Mouse (Mus musculus): Measurements from ENCODE around the gene Crk. TPM values are rescaled to one million over a fixed set of nuclear protein-coding genes. Genes with fewer than 3 reads are reported as not detected.

The Crk gene
- polyA plus RNA-seq, 1 experiment from 2014 or later, result 35.0 TPM

DNA sequence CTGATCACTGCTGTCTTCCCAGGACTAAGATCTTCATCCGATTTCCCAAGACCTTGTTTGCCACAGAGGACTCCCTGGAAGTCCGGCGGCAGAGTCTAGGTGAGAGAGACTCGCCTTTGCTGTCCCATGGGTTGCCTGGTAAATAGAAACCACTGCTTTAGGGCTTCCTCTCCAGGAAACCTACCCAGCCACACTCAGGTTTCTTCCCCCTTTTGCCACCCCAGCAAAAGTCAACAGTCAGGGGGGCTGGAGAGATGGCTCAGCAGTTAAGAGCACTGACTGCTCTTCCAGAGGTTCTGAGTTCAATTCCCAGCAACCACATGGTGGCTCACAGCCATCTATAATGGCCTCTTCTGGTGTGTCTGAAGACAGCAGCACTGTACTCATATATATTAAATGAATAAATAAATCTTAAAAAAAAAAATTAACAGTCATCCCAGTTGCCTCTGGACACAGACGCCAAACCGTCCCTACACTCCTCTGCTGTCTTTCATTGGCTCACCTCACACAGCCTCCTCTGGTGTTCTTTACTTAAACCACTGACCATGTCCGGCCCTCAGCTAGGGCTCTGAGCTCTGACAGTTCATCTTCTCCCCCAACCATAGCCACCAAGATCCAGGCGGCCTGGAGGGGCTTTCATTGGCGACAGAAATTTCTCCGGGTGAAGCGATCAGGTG lies 9.7 kb upstream of the Crk start:
- peaks cover 87% of the 10 kb centered on the region for H3K36me3 ChIP-seq (replicated peaks; ENCODE audit: insufficient read depth, low read length)
- no peak for ATAC-seq

DNA sequence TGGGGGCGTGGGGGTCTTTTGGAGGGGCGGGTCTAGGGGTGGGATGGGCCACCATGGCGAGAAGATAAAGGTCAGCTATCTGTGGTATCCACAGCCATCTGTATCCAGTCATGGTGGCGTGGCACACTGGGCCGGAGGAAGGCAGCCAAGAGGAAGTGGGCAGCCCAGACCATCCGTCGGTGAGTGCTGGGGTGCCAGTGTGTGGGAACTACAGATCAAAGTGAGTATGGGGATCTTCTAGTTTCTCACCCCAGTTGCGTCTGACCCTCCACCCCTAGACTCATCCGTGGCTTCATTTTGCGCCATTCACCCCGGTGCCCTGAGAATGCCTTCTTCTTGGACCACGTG lies 9.2 kb upstream of the Crk start:
- no peak for TF ChIP-seq CTCF (IDR thresholded peaks at IDR 0.05; ENCODE audit: low read depth)
- TF ChIP-seq EP300 (IDR thresholded peaks at IDR 0.05; ENCODE audit: low read depth), result no peak
- Histone ChIP-seq H3K9ac (replicated peaks) (no peak overlapping the region), H3K4me1 (ENCODE audit: insufficient read depth) (no peaks in the 10 kb centered on the region), H3K4me3 (ENCODE audit: low read depth, low read length) (no peak overlapping the region), H3K9me3 (ENCODE audit: low read length) (no peaks in the 10 kb centered on the region), H3K27me3 (ENCODE audit: insufficient read depth, low read length) (no peaks in the 10 kb centered on the region), H3K36me3 (replicated peaks; ENCODE audit: insufficient read depth, low read length) (peaks cover 85% of the 10 kb centered on the region), H3K4me2 (ENCODE audit: low read depth, low read length) (no peak overlapping the region), H3K27ac (ENCODE audit: low read depth) (no peak overlapping the region)
- DNase-seq (no peak), ATAC-seq (no peak)
- WGBS (ENCODE audit: insufficient replicate concordance), result 73% methylated on average over 12 of the region's 12 CpGs

More for the DNA sequence above, 9.7 kb upstream of the Crk start:
- 79% methylated on average over 11 of the region's 11 CpGs for WGBS (ENCODE audit: insufficient replicate concordance)
- Histone ChIP-seq H3K9ac (replicated peaks) (no peak overlapping the region), H3K27ac (ENCODE audit: low read depth) (no peak overlapping the region), H3K4me2 (ENCODE audit: low read depth, low read length) (no peak overlapping the region), H3K9me3 (ENCODE audit: low read length) (no peaks in the 10 kb centered on the region), H3K4me1 (ENCODE audit: insufficient read depth) (no peaks in the 10 kb centered on the region), H3K4me3 (ENCODE audit: low read depth, low read length) (no peak overlapping the region), H3K27me3 (ENCODE audit: insufficient read depth, low read length) (no peaks in the 10 kb centered on the region)
- no peak for TF ChIP-seq EP300 (IDR thresholded peaks at IDR 0.05; ENCODE audit: low read depth)
- no peak for TF ChIP-seq CTCF (IDR thresholded peaks at IDR 0.05; ENCODE audit: low read depth)
- DNase-seq, result no peak

DNA sequence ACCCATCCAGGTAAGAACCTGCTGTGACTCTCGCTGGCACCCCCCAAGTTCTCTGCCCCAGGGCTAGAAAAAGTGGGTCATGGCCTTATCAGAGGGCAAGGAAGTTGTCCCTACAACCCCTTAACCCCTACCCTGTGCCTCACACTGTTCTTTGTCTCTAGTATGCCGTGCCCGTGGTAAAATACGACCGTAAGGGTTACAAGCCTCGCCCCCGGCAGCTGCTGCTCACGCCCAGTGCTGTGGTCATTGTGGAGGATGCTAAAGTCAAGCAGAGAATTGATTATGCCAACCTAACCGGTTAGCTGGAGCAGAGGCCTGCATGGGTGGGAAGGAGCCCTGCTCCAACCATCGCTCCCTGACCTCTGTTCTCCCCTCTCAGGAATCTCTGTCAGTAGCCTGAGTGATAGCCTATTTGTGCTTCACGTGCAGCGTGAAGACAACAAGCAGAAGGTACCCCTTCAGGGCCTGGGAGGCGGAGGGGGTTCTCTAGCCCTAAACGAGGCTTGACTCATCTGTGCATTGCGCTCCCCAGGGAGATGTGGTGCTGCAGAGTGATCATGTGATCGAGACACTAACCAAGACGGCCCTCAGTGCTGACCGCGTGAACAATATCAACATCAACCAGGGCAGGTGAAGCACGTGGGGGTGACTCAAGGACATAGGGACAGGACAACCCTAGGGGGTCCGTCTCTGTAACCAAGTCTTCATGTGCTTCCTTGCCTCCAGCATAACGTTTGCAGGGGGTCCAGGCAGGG lies 7.5 kb upstream of the Crk start:
- Histone ChIP-seq H3K27me3 (ENCODE audit: insufficient read depth, low read length) (no peaks in the 10 kb centered on the region), H3K9me3 (ENCODE audit: low read length) (no peaks in the 10 kb centered on the region), H3K4me3 (ENCODE audit: low read depth, low read length) (no peak overlapping the region), H3K9ac (replicated peaks) (no peak overlapping the region), H3K27ac (ENCODE audit: low read depth) (no peak overlapping the region), H3K36me3 (replicated peaks; ENCODE audit: insufficient read depth, low read length) (peaks cover 69% of the 10 kb centered on the region), H3K4me2 (ENCODE audit: low read depth, low read length) (no peak overlapping the region), H3K4me1 (ENCODE audit: insufficient read depth) (no peaks in the 10 kb centered on the region)
- WGBS (ENCODE audit: insufficient replicate concordance), result 87% methylated on average over 22 of the region's 22 CpGs
- ATAC-seq (no peak), DNase-seq (no peak)
- TF ChIP-seq CTCF (IDR thresholded peaks at IDR 0.05; ENCODE audit: low read depth) (no peak), EP300 (IDR thresholded peaks at IDR 0.05; ENCODE audit: low read depth) (no peak)

DNA sequence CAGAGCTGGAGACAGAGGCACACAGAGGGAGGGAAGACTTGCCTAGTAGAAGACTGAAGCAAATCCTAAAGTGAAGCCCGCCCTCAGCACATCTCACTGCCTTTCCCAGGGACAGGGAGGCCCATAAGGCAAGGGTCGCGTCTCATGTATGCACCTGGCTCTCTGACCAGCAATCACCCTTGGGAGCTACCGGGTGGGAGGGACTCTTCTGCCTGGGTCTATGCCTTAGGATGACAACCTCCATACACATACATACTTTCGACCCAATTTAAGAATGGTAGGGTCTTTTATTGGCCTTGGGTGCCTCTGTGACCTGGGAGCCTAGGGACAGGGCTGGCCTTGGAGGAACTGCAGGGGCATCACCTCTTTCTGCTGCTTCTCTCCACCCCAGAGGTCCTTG lies 5.6 kb upstream of the Crk start:
- Histone ChIP-seq H3K36me3 (replicated peaks; ENCODE audit: insufficient read depth, low read length) (peaks cover 54% of the 10 kb centered on the region), H3K27me3 (ENCODE audit: insufficient read depth, low read length) (no peaks in the 10 kb centered on the region)

DNA sequence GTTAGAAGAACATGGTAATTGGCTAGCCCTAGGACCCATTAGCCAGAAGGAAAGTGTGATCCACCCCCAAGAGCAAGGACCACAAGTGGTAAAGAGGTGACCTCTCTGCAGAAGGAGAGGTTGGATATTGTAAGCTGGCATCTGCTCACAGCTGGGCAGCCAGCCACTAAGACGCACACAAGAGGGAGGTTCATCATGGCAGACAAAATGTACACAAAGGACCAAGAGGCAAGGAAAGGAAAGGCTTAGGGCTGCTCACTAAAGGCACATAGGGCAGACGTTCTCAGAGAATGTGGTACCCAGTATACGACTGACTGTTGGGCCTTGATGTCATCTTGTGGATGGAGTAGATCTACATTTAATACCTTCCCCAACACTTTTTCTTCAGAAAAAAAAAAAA lies 4.2 kb upstream of the Crk start:
- no peak for DNase-seq
- Histone ChIP-seq H3K27me3 (ENCODE audit: insufficient read depth, low read length) (no peaks in the 10 kb centered on the region), H3K36me3 (replicated peaks; ENCODE audit: insufficient read depth, low read length) (peaks cover 40% of the 10 kb centered on the region), H3K27ac (ENCODE audit: low read depth) (no peak overlapping the region), H3K4me3 (ENCODE audit: low read depth, low read length) (no peak overlapping the region), H3K9ac (replicated peaks) (no peak overlapping the region), H3K4me1 (ENCODE audit: insufficient read depth) (peaks cover 13% of the 10 kb centered on the region), H3K4me2 (ENCODE audit: low read depth, low read length) (no peak overlapping the region), H3K9me3 (ENCODE audit: low read length) (no peaks in the 10 kb centered on the region)
- 80% methylated on average over 3 of the region's 3 CpGs for WGBS (ENCODE audit: insufficient replicate concordance)
- ATAC-seq, result no peak
- TF ChIP-seq EP300 (IDR thresholded peaks at IDR 0.05; ENCODE audit: low read depth), result no peak
- TF ChIP-seq CTCF (IDR thresholded peaks at IDR 0.05; ENCODE audit: low read depth), result no peak

More for the DNA sequence above, 5.6 kb upstream of the Crk start:
- no peak overlapping the region for H3K4me2 ChIP-seq (ENCODE audit: low read depth, low read length)
- no peak for TF ChIP-seq EP300 (IDR thresholded peaks at IDR 0.05; ENCODE audit: low read depth)
- TF ChIP-seq CTCF (IDR thresholded peaks at IDR 0.05; ENCODE audit: low read depth), result no peak
- DNase-seq, result no peak
- H3K4me1 ChIP-seq (ENCODE audit: insufficient read depth), result peaks cover 10% of the 10 kb centered on the region
- 82% methylated on average over 5 of the region's 5 CpGs for WGBS (ENCODE audit: insufficient replicate concordance)
- no peak overlapping the region for H3K27ac ChIP-seq (ENCODE audit: low read depth)
- no peaks in the 10 kb centered on the region for H3K9me3 ChIP-seq (ENCODE audit: low read length)
- ATAC-seq, result no peak
- H3K4me3 ChIP-seq (ENCODE audit: low read depth, low read length), result no peak overlapping the region
- H3K9ac ChIP-seq (replicated peaks), result no peak overlapping the region

DNA sequence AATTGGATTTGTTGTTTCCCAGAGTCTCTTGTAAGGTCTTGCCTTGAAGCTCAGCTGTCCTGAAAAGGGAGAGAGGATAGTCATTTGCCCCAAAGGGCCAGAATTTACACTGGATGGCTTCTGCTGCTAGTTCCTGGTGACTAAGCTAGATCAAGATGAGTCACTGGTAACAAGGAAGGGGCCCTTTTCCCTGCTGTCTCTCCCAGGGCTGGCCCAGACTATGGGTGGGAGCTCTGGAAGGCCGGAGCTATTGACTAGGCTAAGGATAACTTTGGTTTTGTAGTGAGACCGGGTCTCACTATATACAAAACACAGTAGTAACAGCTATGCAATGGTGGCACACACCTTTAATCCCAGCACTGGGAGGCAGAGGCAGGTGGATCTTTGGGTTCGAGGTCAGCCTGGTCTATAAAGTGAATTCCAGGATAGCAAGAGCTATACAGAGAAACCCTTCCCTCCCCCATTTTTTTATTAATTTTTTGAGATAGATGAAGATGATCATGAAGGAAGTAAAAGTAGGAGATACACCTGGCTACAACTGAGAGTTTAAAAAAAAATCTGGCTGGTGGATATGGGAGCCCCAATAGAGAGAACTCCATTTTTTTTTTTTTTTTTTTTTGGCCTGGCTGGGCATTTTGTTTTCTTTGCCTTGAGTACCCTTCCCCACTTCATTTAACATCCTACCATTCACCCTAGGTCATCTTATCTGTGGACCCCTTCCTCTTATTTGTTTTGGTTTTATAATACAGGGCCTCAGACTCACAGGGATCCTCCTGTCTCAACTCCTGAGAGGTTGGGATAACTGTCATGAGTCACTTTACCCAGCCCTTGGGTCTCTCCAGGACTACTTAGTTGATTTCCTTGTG lies 945 bp upstream of the Crk start:
- H3K27me3 ChIP-seq (ENCODE audit: insufficient read depth, low read length), result no peaks in the 10 kb centered on the region
- peak overlapping the region; percentile 96 for H3K27ac ChIP-seq (ENCODE audit: low read depth)
- no peak for DNase-seq
- TF ChIP-seq CTCF (IDR thresholded peaks at IDR 0.05; ENCODE audit: low read depth) (no peak), EP300 (IDR thresholded peaks at IDR 0.05; ENCODE audit: low read depth) (no peak)
- H3K36me3 ChIP-seq (replicated peaks; ENCODE audit: insufficient read depth, low read length), result peaks cover 13% of the 10 kb centered on the region
- peaks cover 30% of the 10 kb centered on the region for H3K4me1 ChIP-seq (ENCODE audit: insufficient read depth)
- peak overlapping the region; percentile 74 for H3K4me2 ChIP-seq (ENCODE audit: low read depth, low read length)
- 86% methylated on average over 3 of the region's 3 CpGs for WGBS (ENCODE audit: insufficient replicate concordance)
- peak overlapping the region; percentile 59 for H3K9ac ChIP-seq (replicated peaks)
- peak overlapping the region; percentile 94 for H3K4me3 ChIP-seq (ENCODE audit: low read depth, low read length)
- no peaks in the 10 kb centered on the region for H3K9me3 ChIP-seq (ENCODE audit: low read length)
- no peak for ATAC-seq

Data from liver, postnatal 0 days (tissue).